Mouse (Mus musculus): Measurements from ENCODE around the gene Chchd6. TPM values are rescaled to one million over a fixed set of nuclear protein-coding genes. Genes with fewer than 3 reads are reported as not detected.

The Chchd6 gene
- total RNA-seq, 2 experiments from 2014 or later, result 74.4 to 91.7 TPM

- no peak for DNase-seq (ENCODE audit: low spot score in 2 of 2)
- intact Hi-C loops (cut with DNase I), result no loop called here
Observed at GRCm38 (mm10) chr6:89350037-89350515, 245.4 kb downstream of the Chchd6 start.

- intact Hi-C loops (cut with DNase I), result no loop called here
- no peak for DNase-seq (ENCODE audit: low spot score in 2 of 2)
Observed at GRCm38 (mm10) chr6:89348363-89348762, 247.1 kb downstream of the Chchd6 start.

- intact Hi-C loops (cut with DNase I), result no loop called here
- DNase-seq (ENCODE audit: low spot score in 2 of 2), result no peak
Observed at GRCm38 (mm10) chr6:89347792-89348191, 247.7 kb downstream of the Chchd6 start.

GRCm38 (mm10) chr6:89345855-89346254 is 249.6 kb downstream of the Chchd6 start:
- intact Hi-C loops (cut with DNase I), result no loop called here
- DNase-seq (ENCODE audit: low spot score in 2 of 2), result no peak

- DNase-seq (ENCODE audit: low spot score in 2 of 2), result no peak
- intact Hi-C loops (cut with DNase I), result no loop called here
Observed at GRCm38 (mm10) chr6:89345486-89345785, 250.0 kb downstream of the Chchd6 start.

- DNase-seq (ENCODE audit: low spot score in 2 of 2), result no peak
- intact Hi-C loops (cut with DNase I), result no loop called here
Observed at GRCm38 (mm10) chr6:89344613-89345485, 250.6 kb downstream of the Chchd6 start.

GRCm38 (mm10) chr6:89341981-89342380 is 253.5 kb downstream of the Chchd6 start:
- intact Hi-C loops (cut with DNase I), result no loop called here
- no peak for DNase-seq (ENCODE audit: low spot score in 2 of 2)

- no peak for DNase-seq (ENCODE audit: low spot score in 2 of 2)
- intact Hi-C loops (cut with DNase I), result no loop called here
Observed at GRCm38 (mm10) chr6:89339447-89339846, 256.0 kb downstream of the Chchd6 start.

GRCm38 (mm10) chr6:89338733-89339132 is 256.7 kb downstream of the Chchd6 start:
- intact Hi-C loops (cut with DNase I), result no loop called here
- DNase-seq (ENCODE audit: low spot score in 2 of 2), result no peak

- peak; percentile 36 to 64 for DNase-seq (ENCODE audit: low spot score in 2 of 2)
- intact Hi-C loops (cut with DNase I), result no loop called here
Observed at GRCm38 (mm10) chr6:89337574-89337973, 257.9 kb downstream of the Chchd6 start.

GRCm38 (mm10) chr6:89333964-89334702 is 261.3 kb downstream of the Chchd6 start:
- DNase-seq (ENCODE audit: low spot score in 2 of 2), result no peak
- intact Hi-C loops (cut with DNase I), result no loop called here

Other genes starting within 250 kb of the Chchd6 start
- gene Plxna1, start 233.0 kb downstream of the Chchd6 start, total RNA-seq (2021), result 10 to 100 TPM; 56.2 to 70.4 TPM
- gene Txnrd3, start 48.3 kb upstream of the Chchd6 start, total RNA-seq (2021), result 1 to 10 TPM; 3.3 to 4.6 TPM
- not detected for gene Vmn1r40, start 111.9 kb upstream of the Chchd6 start, total RNA-seq (2021)
- gene Vmn1r41, start 145.1 kb upstream of the Chchd6 start, total RNA-seq (2021), result not detected